Mouse (Mus musculus): ENCODE measurements at regions not wholly inside any gene's neighbourhood (a gene's known extent, or its start where the extent isn't known, plus 50 kb on each side); places are given as distances from the start of the nearest gene placed in this dataset.
A peak's percentile ranks its signal among the peaks of the same experiment; 100 is the strongest.

DNA sequence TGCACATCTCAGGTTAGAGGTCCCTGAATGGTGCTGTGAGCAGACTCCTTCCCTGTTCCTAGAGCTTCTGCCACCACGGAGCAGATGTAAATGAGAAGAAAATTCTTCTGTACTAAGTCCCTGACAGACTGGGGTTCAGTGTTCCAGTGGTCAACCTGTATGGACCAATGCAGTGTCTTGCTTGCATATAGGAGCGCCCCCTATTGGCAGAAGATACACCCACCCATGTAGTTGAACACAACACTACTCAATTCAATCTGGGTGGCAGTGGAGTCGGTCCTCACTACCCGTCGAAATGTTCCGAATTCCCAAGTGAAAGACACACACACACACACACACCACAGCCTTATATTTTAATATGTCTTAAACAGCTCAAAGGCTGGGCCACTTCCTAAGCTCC is 94.6 kb downstream of the Psmg1 start:
- no peak for TF ChIP-seq POLR2A (IDR thresholded peaks at IDR 0.05; ENCODE audit: extremely low read depth, insufficient read depth, low read length)
- peak; percentile 48 for TF ChIP-seq CTCF (IDR thresholded peaks at IDR 0.05; ENCODE audit: low read depth, low read length)
